Mouse (Mus musculus): ENCODE measurements at regions not wholly inside any gene's neighbourhood (a gene's known extent, or its start where the extent isn't known, plus 50 kb on each side); places are given as distances from the start of the nearest gene placed in this dataset.
A peak's percentile ranks its signal among the peaks of the same experiment; 100 is the strongest.

DNA sequence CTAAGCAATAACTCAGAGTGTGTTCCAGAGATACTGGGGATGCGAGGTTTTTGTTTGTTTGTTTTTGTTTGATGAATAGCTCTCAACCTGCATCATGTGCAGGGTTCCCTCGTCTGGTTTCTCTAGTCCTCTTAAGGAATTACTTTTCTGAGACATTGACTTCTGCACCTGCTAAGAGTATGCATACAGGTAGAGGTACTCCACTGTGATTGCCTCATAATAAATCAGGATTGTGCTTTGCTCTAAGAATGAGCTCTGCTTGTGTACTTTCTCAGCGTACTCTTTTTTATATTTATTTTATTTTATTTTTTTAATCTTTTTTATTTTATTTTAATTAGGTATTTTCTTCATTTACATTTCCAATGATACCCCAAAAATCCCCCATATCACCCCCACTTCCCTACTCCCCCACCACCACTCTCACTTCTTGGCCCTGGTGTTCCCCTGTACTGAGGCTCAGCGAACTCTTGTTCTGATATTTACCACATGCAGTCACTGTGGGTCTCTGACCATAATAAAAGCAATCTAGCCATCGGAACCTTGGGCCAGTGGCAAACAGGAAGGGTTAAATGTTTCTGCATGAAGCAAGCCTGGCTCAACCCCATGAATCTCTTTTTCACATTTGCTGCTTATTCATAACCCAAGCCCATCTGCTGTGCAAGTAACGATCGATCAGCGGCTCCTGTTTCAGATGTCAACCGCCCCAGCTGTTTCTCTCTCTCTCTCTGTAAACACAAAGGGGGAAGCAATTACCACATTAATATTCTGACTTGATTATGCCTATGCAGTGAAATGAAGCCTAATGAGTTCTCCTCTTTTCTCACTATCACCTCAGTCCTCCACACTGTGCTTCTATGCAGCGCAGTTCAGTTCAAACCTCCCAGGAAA, 693.8 kb downstream of the Inhba start:
- Histone ChIP-seq H3K4me1 (ENCODE audit: control insufficient read depth, insufficient read depth, low read length) (no peaks in the 10 kb centered on the region), H3K27ac (ENCODE audit: insufficient read depth, low read length) (no peak overlapping the region), H3K36me3 (ENCODE audit: control insufficient read depth, insufficient read depth, low read length, poor library complexity, severe bottlenecking) (no peaks in the 10 kb centered on the region), H3K9ac (ENCODE audit: low read depth, poor library complexity, severe bottlenecking) (no peak overlapping the region), H3K27me3 (ENCODE audit: control insufficient read depth, insufficient read depth, low read length, poor library complexity, severe bottlenecking) (no peaks in the 10 kb centered on the region), H3K4me3 (ENCODE audit: low read depth, low read length) (no peak overlapping the region), H3K9me3 (replicated peaks; ENCODE audit: control insufficient read depth, insufficient read depth, low read length, poor library complexity, severe bottlenecking) (no peaks in the 10 kb centered on the region)
- no peak for TF ChIP-seq EP300 (IDR thresholded peaks at IDR 0.05; ENCODE audit: insufficient read depth, low read depth, low read length)
- no peak for TF ChIP-seq CTCF (IDR thresholded peaks at IDR 0.05; ENCODE audit: low read depth, low read length)
- TF ChIP-seq POLR2A (IDR thresholded peaks at IDR 0.05; ENCODE audit: insufficient read depth, low read length) = no peak

DNA sequence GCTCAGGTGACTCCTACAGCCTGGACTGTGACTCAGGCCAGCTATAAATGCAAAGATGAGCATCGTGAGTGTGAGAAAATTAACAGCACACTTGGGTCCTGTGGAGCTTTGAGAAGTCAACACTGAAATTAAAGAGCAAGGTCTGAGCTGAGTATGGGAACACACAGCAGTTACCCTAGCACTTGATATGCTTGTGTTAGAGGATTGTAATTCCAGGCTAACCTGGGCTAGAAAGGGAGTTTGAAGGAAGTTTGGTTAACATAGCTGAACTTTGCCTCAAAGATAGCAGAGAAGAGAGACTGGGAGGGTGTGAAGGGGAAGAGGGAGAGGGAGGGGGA, 694.4 kb downstream of the Inhba start:
- H3K4me1 ChIP-seq (ENCODE audit: control insufficient read depth, insufficient read depth, low read length) = no peaks in the 10 kb centered on the region
- H3K27ac ChIP-seq (ENCODE audit: insufficient read depth, low read length) = no peak overlapping the region
- no peak overlapping the region for H3K9ac ChIP-seq (ENCODE audit: low read depth, poor library complexity, severe bottlenecking)
- TF ChIP-seq POLR2A (IDR thresholded peaks at IDR 0.05; ENCODE audit: insufficient read depth, low read length) (no peak), CTCF (IDR thresholded peaks at IDR 0.05; ENCODE audit: low read depth, low read length) (no peak), EP300 (IDR thresholded peaks at IDR 0.05; ENCODE audit: insufficient read depth, low read depth, low read length) (no peak)
- no peaks in the 10 kb centered on the region for H3K9me3 ChIP-seq (replicated peaks; ENCODE audit: control insufficient read depth, insufficient read depth, low read length, poor library complexity, severe bottlenecking)
- H3K4me3 ChIP-seq (ENCODE audit: low read depth, low read length) = no peak overlapping the region
- H3K36me3 ChIP-seq (ENCODE audit: control insufficient read depth, insufficient read depth, low read length, poor library complexity, severe bottlenecking) = no peaks in the 10 kb centered on the region
- no peaks in the 10 kb centered on the region for H3K27me3 ChIP-seq (ENCODE audit: control insufficient read depth, insufficient read depth, low read length, poor library complexity, severe bottlenecking)

DNA sequence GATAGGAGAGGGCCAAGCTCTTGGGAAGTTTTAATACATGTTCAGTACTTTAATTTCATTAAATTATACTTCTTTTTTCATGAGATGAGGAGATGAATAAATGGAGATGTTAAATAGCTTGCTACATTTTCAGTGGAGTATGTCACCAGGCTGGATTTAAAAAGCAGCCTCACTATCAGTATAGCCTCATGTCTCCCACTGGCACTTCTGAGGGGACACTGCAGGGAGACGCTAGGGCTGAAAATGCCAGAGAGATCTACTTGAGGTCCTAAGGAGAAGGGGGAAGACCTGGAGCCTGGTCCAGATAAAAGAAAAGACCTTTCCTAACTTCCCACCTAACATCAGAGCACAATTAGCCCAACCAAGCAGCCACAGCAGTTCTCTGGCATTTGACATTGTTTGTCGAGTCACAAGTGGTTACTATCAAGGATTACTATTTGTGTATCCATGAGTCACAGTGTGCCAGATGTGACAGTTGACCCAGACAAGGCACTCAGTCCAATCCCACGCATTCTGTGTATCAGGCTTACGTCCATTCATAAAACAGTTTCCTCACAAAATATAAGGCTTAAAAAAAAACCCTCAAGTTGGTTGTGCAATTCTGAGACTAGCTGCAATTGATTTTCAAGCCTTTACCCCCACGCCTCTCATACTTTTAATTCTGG, 703.8 kb downstream of the Inhba start:
- Histone ChIP-seq H3K9ac (ENCODE audit: low read depth, poor library complexity, severe bottlenecking) (no peak overlapping the region), H3K4me1 (ENCODE audit: control insufficient read depth, insufficient read depth, low read length) (peaks cover 2% of the 10 kb centered on the region), H3K9me3 (replicated peaks; ENCODE audit: control insufficient read depth, insufficient read depth, low read length, poor library complexity, severe bottlenecking) (peaks cover 3% of the 10 kb centered on the region), H3K27me3 (ENCODE audit: control insufficient read depth, insufficient read depth, low read length, poor library complexity, severe bottlenecking) (no peaks in the 10 kb centered on the region), H3K36me3 (ENCODE audit: control insufficient read depth, insufficient read depth, low read length, poor library complexity, severe bottlenecking) (no peaks in the 10 kb centered on the region), H3K4me3 (ENCODE audit: low read depth, low read length) (no peak overlapping the region), H3K27ac (ENCODE audit: insufficient read depth, low read length) (no peak overlapping the region)
- TF ChIP-seq EP300 (IDR thresholded peaks at IDR 0.05; ENCODE audit: insufficient read depth, low read depth, low read length) (no peak), POLR2A (IDR thresholded peaks at IDR 0.05; ENCODE audit: insufficient read depth, low read length) (no peak), CTCF (IDR thresholded peaks at IDR 0.05; ENCODE audit: low read depth, low read length) (no peak)

DNA sequence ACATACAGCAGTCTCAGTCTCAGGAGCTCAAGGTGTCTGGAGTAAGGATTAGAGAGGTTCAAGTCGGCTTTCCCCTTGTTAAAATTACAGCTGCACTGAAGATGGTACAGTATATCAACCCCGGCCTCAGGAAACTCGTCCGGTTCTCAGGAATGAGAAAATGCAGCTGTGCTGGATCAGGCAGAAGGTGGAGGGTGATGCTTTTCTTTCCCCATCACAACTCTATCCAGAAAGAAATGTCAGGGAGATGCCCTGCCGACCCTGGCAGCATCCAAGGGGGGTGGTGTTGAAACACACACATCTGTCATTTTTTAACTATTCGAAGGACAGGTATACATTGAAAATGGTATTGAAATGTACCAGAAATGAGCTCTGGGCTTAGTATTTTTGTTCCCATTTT, 704.7 kb downstream of the Inhba start:
- Histone ChIP-seq H3K9me3 (replicated peaks; ENCODE audit: control insufficient read depth, insufficient read depth, low read length, poor library complexity, severe bottlenecking) (peaks cover 3% of the 10 kb centered on the region), H3K9ac (ENCODE audit: low read depth, poor library complexity, severe bottlenecking) (no peak overlapping the region), H3K4me3 (ENCODE audit: low read depth, low read length) (no peak overlapping the region), H3K36me3 (ENCODE audit: control insufficient read depth, insufficient read depth, low read length, poor library complexity, severe bottlenecking) (no peaks in the 10 kb centered on the region), H3K27ac (ENCODE audit: insufficient read depth, low read length) (no peak overlapping the region), H3K27me3 (ENCODE audit: control insufficient read depth, insufficient read depth, low read length, poor library complexity, severe bottlenecking) (no peaks in the 10 kb centered on the region), H3K4me1 (ENCODE audit: control insufficient read depth, insufficient read depth, low read length) (peaks cover 2% of the 10 kb centered on the region)
- TF ChIP-seq CTCF (IDR thresholded peaks at IDR 0.05; ENCODE audit: low read depth, low read length) (no peak), EP300 (IDR thresholded peaks at IDR 0.05; ENCODE audit: insufficient read depth, low read depth, low read length) (no peak), POLR2A (IDR thresholded peaks at IDR 0.05; ENCODE audit: insufficient read depth, low read length) (no peak)

DNA sequence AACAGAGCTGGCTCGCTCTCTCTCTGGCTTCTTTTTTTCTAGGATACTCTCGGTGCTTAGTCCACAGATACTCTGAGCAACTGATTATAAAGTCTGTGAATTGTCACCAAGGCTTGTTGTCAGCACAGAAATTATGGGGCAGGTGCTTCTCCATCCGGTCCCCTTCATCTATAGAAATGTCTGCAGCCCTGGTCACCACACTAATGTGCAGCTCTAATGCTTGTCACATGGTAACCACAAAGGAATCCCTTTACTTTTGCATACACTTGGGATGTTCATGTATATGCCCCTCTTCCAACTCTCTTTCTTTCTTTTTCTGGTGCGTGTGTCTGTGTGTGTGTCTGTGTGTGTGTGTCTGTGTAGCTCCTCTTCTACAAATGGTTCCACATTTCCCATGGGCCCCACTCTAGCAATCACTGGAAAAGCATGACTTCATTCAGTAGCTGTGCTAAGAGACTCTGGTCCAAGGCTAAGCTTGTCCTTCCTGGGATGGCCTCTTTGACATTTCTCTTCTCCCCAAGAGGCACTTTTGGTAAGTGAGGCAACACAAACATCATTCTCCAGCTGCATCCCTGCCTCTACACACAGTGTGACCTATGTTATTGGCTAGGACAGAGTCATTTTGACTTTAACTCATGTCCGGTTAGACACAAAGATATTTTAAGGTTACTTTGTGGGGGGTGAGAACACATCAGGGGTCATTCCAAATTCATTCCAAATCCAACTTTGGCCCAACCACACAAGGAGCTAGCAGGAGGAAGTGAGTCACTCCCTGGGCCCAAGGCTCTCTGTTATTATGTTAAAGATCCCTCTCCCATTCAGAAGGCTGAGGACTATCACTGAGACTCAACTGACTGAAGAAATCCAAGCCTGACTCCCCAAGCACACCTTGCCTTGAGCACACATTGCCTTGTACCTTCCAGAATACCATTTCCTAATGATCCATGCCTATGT, 705.4 kb downstream of the Inhba start:
- Histone ChIP-seq H3K4me3 (ENCODE audit: low read depth, low read length) (no peak overlapping the region), H3K9me3 (replicated peaks; ENCODE audit: control insufficient read depth, insufficient read depth, low read length, poor library complexity, severe bottlenecking) (peaks cover 3% of the 10 kb centered on the region), H3K4me1 (ENCODE audit: control insufficient read depth, insufficient read depth, low read length) (peaks cover 2% of the 10 kb centered on the region), H3K27ac (ENCODE audit: insufficient read depth, low read length) (no peak overlapping the region), H3K9ac (ENCODE audit: low read depth, poor library complexity, severe bottlenecking) (no peak overlapping the region), H3K27me3 (ENCODE audit: control insufficient read depth, insufficient read depth, low read length, poor library complexity, severe bottlenecking) (no peaks in the 10 kb centered on the region), H3K36me3 (ENCODE audit: control insufficient read depth, insufficient read depth, low read length, poor library complexity, severe bottlenecking) (no peaks in the 10 kb centered on the region)
- TF ChIP-seq CTCF (IDR thresholded peaks at IDR 0.05; ENCODE audit: low read depth, low read length) (no peak), POLR2A (IDR thresholded peaks at IDR 0.05; ENCODE audit: insufficient read depth, low read length) (no peak), EP300 (IDR thresholded peaks at IDR 0.05; ENCODE audit: insufficient read depth, low read depth, low read length) (0 out of 2 replicates have a peak, but pooled peaks have one; percentile 32)
